ENCODE assay signal across 8 mouse cellular contexts in the genomic region with DNA sequence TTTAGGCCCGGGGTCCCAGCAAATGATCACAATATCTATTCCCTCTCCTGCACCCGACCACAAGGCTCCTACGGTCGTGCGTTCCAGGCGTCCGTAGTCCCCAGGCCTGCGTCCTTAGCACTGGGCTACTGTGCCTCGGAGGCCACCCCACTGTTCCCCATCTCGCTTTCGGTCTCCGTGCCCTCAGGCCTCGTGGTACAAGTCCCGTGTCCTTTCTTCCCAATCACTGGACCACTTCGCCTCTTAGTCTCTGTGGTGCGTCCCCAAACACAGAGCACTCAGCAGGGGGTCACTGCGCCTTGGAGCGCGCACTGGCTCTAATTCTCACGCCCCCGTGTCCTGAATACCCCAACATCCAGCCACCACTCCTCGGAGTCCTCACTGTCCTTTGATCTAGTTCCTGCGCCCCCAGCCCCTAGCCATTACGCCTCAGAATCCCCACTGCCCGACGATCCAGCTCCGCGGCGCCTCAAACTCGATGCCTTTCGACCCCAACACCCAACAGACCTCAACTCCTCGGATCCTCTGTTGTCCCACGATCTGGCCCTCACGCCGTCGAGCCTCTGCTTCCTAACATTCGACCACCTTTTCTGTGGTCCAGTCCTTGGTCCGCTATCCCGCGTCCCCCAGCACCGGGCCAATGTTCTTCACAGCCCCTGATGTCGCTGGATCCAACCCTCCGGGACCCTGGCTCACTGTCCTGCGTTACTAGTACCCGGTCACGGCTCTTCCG. TPM values are rescaled to one million over a fixed set of nuclear protein-coding genes. Genes with fewer than 3 reads are reported as not detected.
A peak's percentile ranks its signal among the peaks of the same experiment; 100 is the strongest.
DNase-seq lines count a peak whose midpoint lies in the region; ATAC-seq and TF ChIP-seq lines count a peak whose summit lies in the region.

No protein-coding gene starts in this region.

- peak overlapping the region; percentile 6; the same call in 1 of the 2 replicates for H3K27ac ChIP-seq in kidney, adult 2 months (ENCODE audit: insufficient read depth, low read depth, low read length)
- H3K27ac ChIP-seq in cortical plate, adult 2 months (ENCODE audit: insufficient read depth, low read length), result no peak overlapping the region
- H3K27ac ChIP-seq in heart, postnatal 0 days (ENCODE audit: low read depth), result no peak overlapping the region
- H3K27ac ChIP-seq in midbrain, embryonic 11.5 days (ENCODE audit: low read depth, low read length), result no peak overlapping the region

- TF ChIP-seq CTCF in kidney, adult 2 months (conservative IDR thresholded peaks at IDR 0.05; ENCODE audit: insufficient read depth, insufficient read length, low read depth, low read length), result no peak
- TF ChIP-seq CTCF in cortical plate, adult 2 months (IDR thresholded peaks at IDR 0.05; ENCODE audit: extremely low read depth, insufficient read depth, low read length), result no peak
- no peak for TF ChIP-seq CTCF in heart, postnatal 0 days (IDR thresholded peaks at IDR 0.05; ENCODE audit: low read depth)

- no peak for TF ChIP-seq POLR2A in kidney, adult 2 months (IDR thresholded peaks at IDR 0.05; ENCODE audit: low read depth, low read length)
- TF ChIP-seq POLR2A in cortical plate, adult 2 months (IDR thresholded peaks at IDR 0.05; ENCODE audit: extremely low read depth, insufficient read depth, low read length), result no peak

- TF ChIP-seq EP300 in heart, postnatal 0 days (IDR thresholded peaks at IDR 0.05; ENCODE audit: low read depth), result no peak

- peak overlapping the region; percentile 64 for H3K4me2 ChIP-seq in heart, postnatal 0 days (ENCODE audit: low read depth, low read length)
- H3K4me2 ChIP-seq in midbrain, embryonic 11.5 days, result peak overlapping the region; percentile 71

- H3K4me3 ChIP-seq in kidney, adult 2 months (ENCODE audit: insufficient read depth, low read depth, low read length), result peak overlapping the region; percentile 34
- peak overlapping the region; percentile 40 for H3K4me3 ChIP-seq in cortical plate, adult 2 months (ENCODE audit: insufficient read depth, low read length)
- H3K4me3 ChIP-seq in heart, postnatal 0 days (ENCODE audit: low read depth, low read length), result peak overlapping the region; percentile 38
- H3K4me3 ChIP-seq in midbrain, embryonic 11.5 days (ENCODE audit: low read depth, low read length), result peak overlapping the region; percentile 45

- 2% methylated on average over 47 of the region's 47 CpGs for WGBS in kidney, adult 2 months
- 3% methylated on average over 47 of the region's 47 CpGs for WGBS in heart, postnatal 0 days
- WGBS in midbrain, embryonic 11.5 days, result 1% methylated on average over 47 of the region's 47 CpGs

- H3K9ac ChIP-seq in heart, postnatal 0 days (replicated peaks; ENCODE audit: low read depth, low read length), result no peak overlapping the region
- peak overlapping the region; percentile 59 for H3K9ac ChIP-seq in midbrain, embryonic 11.5 days (ENCODE audit: low read length)

- H3K27me3 ChIP-seq in kidney, adult 2 months (replicated peaks; ENCODE audit: control insufficient read depth, insufficient read depth, low read length), result no peaks in the 10 kb centered on the region
- H3K27me3 ChIP-seq in heart, postnatal 0 days (ENCODE audit: control insufficient read depth, insufficient read depth, low read length), result peaks cover 53% of the 10 kb centered on the region
- H3K27me3 ChIP-seq in midbrain, embryonic 11.5 days (ENCODE audit: control insufficient read depth, insufficient read depth, low read length), result peaks cover 26% of the 10 kb centered on the region

- no peaks in the 10 kb centered on the region for H3K4me1 ChIP-seq in kidney, adult 2 months (ENCODE audit: control insufficient read depth, insufficient read depth, low read length)
- no peaks in the 10 kb centered on the region for H3K4me1 ChIP-seq in cortical plate, adult 2 months (ENCODE audit: control insufficient read depth, insufficient read depth, low read length)
- peaks cover 15% of the 10 kb centered on the region; the same call in 1 of the 2 replicates for H3K4me1 ChIP-seq in heart, postnatal 0 days (ENCODE audit: control insufficient read depth, insufficient read depth)
- peaks cover 3% of the 10 kb centered on the region for H3K4me1 ChIP-seq in midbrain, embryonic 11.5 days (ENCODE audit: control insufficient read depth, insufficient read depth, low read length)

- DNase-seq in kidney, adult 2 months, result no peak
- no peak for DNase-seq in kidney, postnatal 14 days
- no peak for DNase-seq in heart, postnatal 0 days (ENCODE audit: low spot score)
- DNase-seq in midbrain, embryonic 11.5 days (ENCODE audit: low spot score, missing footprints), result peak; percentile 96
- DNase-seq in right cerebral cortex, postnatal 14 days, result no peak
- no peak for DNase-seq in adrenal gland, adult 18-20 months (ENCODE audit: low spot score in 2 of 2)
- no peak for DNase-seq in thymus, postnatal 36 days

- no peaks in the 10 kb centered on the region for H3K9me3 ChIP-seq in heart, postnatal 0 days (replicated peaks; ENCODE audit: control insufficient read depth, low read length)
- H3K9me3 ChIP-seq in midbrain, embryonic 11.5 days (ENCODE audit: control insufficient read depth, low read length), result no peaks in the 10 kb centered on the region

- no peak for ATAC-seq in heart, postnatal 0 days (ENCODE audit: insufficient read depth, low read depth)
- peak; percentile 9; the same call in 1 of the 2 replicates for ATAC-seq in midbrain, embryonic 11.5 days (ENCODE audit: low FRiP score)

- no peaks in the 10 kb centered on the region for H3K36me3 ChIP-seq in kidney, adult 2 months (ENCODE audit: control insufficient read depth, insufficient read depth, low read length)
- no peaks in the 10 kb centered on the region for H3K36me3 ChIP-seq in heart, postnatal 0 days (replicated peaks; ENCODE audit: control insufficient read depth, insufficient read depth, low read length)
- no peaks in the 10 kb centered on the region for H3K36me3 ChIP-seq in midbrain, embryonic 11.5 days (ENCODE audit: control insufficient read depth, insufficient read depth, low read length)

RNA-seq across cellular contexts. Expression of a gene that starts 0.8 kb away (rescaled TPM):
- 5.6 and 8.5 TPM in 2 replicates for polyA plus RNA-seq in kidney, adult 2 months (2012; rRNA removed)
- 22.7 and 29.9 TPM in 2 replicates for polyA plus RNA-seq in cortical plate, adult 2 months (2012; rRNA removed)
- 8.1 and 9.9 TPM in 2 replicates for total RNA-seq in heart, postnatal 0 days (2014; rRNA removed; ENCODE audit: low replicate concordance)
- 4.1 and 5.4 TPM in 2 replicates for polyA plus RNA-seq in heart, postnatal 0 days (2015; fragmentation: Nextera tagmentation; extraction: Ambion mirVana)
- 18.8 and 21.9 TPM in 2 replicates for polyA plus RNA-seq in midbrain, embryonic 11.5 days (2014; fragmentation: Nextera tagmentation; extraction: Ambion mirVana)
- under 1 TPM in 1 of 2 experiments, not detected in 1; 0.60 TPM for total RNA-seq in adrenal gland, adult 18-20 months (2021)

RNA-seq across cellular contexts. Expression of a gene that starts 25.7 kb away (rescaled TPM):
- polyA plus RNA-seq in kidney, adult 2 months (2012; rRNA removed), result 23.3 and 26.5 TPM in 2 replicates
- 79.9 and 82.6 TPM in 2 replicates for polyA plus RNA-seq in cortical plate, adult 2 months (2012; rRNA removed)
- total RNA-seq in heart, postnatal 0 days (2014; rRNA removed; ENCODE audit: low replicate concordance), result 7.0 and 18.3 TPM in 2 replicates
- 23.3 and 27.2 TPM in 2 replicates for polyA plus RNA-seq in heart, postnatal 0 days (2015; fragmentation: Nextera tagmentation; extraction: Ambion mirVana)
- 111 and 114 TPM in 2 replicates for polyA plus RNA-seq in midbrain, embryonic 11.5 days (2014; fragmentation: Nextera tagmentation; extraction: Ambion mirVana)
- total RNA-seq in adrenal gland, adult 18-20 months (2021), result 10 to 100 TPM; 26.0 to 34.6 TPM
